Mouse (Mus musculus) CD4-positive, CD25-positive, alpha-beta regulatory T cell, adult 9 weeks (primary cell): ENCODE measurements around the gene Gm29049. TPM values are rescaled to one million over a fixed set of nuclear protein-coding genes. Genes with fewer than 3 reads are reported as not detected.

ENCODE experiments used
- polyA plus RNA-seq: library from polyadenylated mRNA; unstranded; fragments of 100-300 nt; shearing (Covaris generic); gene quantifications from one replicate; pipeline ENCODE4 v1.2.1, GENCODE M21; 2017

Gene Gm29049
- polyA plus RNA-seq, result not detected

GRCm38 (mm10) chrY:7997068-7997467 is at the start of gene Gm29049:
TSS of gene Gm29049 (minus strand) at chrY:7997168.

Other genes starting within 250 kb of the Gm29049 start
- not detected for gene Gm20825, start 74.3 kb upstream of the Gm29049 start, polyA plus RNA-seq